Mouse (Mus musculus): ENCODE results near the gene Rab39.

GRCm38 (mm10) chr9:53693718-53694117, 12.3 kb downstream of the Rab39 start:
- TF ChIP-seq CTCF (IDR thresholded peaks at IDR 0.05; ENCODE audit: extremely low read depth, insufficient read depth, insufficient read length, insufficient replicate concordance) (no peak), POLR2A (IDR thresholded peaks at IDR 0.05; ENCODE audit: low read depth, low read length) (no peak)
